Mouse (Mus musculus) stomach, embryonic 15.5 days (tissue): ENCODE data around the gene Clmp. TPM values are rescaled to one million over a fixed set of nuclear protein-coding genes. Genes with fewer than 3 reads are reported as not detected.
A peak's percentile ranks its signal among the peaks of the same experiment; 100 is the strongest.

Experiments
- ATAC-seq: fragments of 200-750 bp; cut with Nextera tagmentation; 2 replicates; pipeline ENCODE4 v1.8.0; 2017; ENCODE audit warnings: low read depth, moderate number of reproducible peaks, moderate TSS enrichment; ENCODE audit not compliant: insufficient read depth, low FRiP score
- H3K27ac ChIP-seq: fragments of 300-500 bp; sonication (generic); 2 replicates; pipeline ENCODE4 v1.5.1; 2015; ENCODE audit warnings: mild to moderate bottlenecking, inconsistent platforms
- H3K27me3 ChIP-seq: fragments of 300-500 bp; sonication (generic); replicated peaks from 2 replicates; pipeline ENCODE4 v1.6.1; 2015; ENCODE audit warnings: inconsistent platforms
- H3K36me3 ChIP-seq: fragments of 300-500 bp; sonication (generic); 2 replicates; pipeline ENCODE4 v1.6.1; 2015; ENCODE audit warnings: inconsistent platforms
- H3K4me1 ChIP-seq: fragments of 300-500 bp; sonication (generic); 2 replicates; pipeline ENCODE4 v1.6.1; 2015; ENCODE audit warnings: inconsistent platforms
- H3K4me2 ChIP-seq: fragments of 300-500 bp; sonication (generic); 2 replicates; pipeline ENCODE4 v1.6.1; 2015; ENCODE audit warnings: mild to moderate bottlenecking, inconsistent platforms
- H3K4me3 ChIP-seq: fragments of 300-500 bp; sonication (generic); replicated peaks from 2 replicates; pipeline ENCODE4 v1.5.1; 2015; ENCODE audit warnings: inconsistent platforms
- H3K9ac ChIP-seq: fragments of 300-500 bp; sonication (generic); 2 replicates; pipeline ENCODE4 v1.6.1; 2015; ENCODE audit warnings: inconsistent platforms
- H3K9me3 ChIP-seq: fragments of 300-500 bp; sonication (generic); 2 replicates; pipeline ENCODE4 v1.6.1; 2016; ENCODE audit warnings: inconsistent platforms
- WGBS: fragments of 180-500 bp; shearing (Covaris S2); methylation state at CpG from one replicate; pipeline ENCODE4 v1.1.7; 2015; 5-methylcytosine and 5-hydroxymethylcytosine counted together
- polyA plus RNA-seq: library from polyadenylated mRNA; unstranded; fragments of >200 nt; fragmentation: Nextera tagmentation; extraction: Ambion mirVana; gene quantifications from 2 replicates; pipeline ENCODE4 v1.2.1, GENCODE M21; 2015

Clmp gene
- polyA plus RNA-seq, 1 experiment from 2014 or later, result 29.2 TPM

- H3K9me3 ChIP-seq, result no peaks in the 10 kb centered on the region
- no peak overlapping the region for H3K9ac ChIP-seq
- no peak for ATAC-seq
- H3K36me3 ChIP-seq, result no peaks in the 10 kb centered on the region
- no peak overlapping the region for H3K4me3 ChIP-seq
- no peaks in the 10 kb centered on the region for H3K27me3 ChIP-seq
- no peak overlapping the region for H3K27ac ChIP-seq
- WGBS, result 40% methylated on average over 9 of the region's 9 CpGs
- no peak overlapping the region for H3K4me2 ChIP-seq
- no peaks in the 10 kb centered on the region for H3K4me1 ChIP-seq
Measured at GRCm38 (mm10) chr9:40652757-40653156, 33.0 kb upstream of the Clmp start.

- Histone ChIP-seq H3K9me3 (no peaks in the 10 kb centered on the region), H3K4me1 (no peaks in the 10 kb centered on the region), H3K36me3 (no peaks in the 10 kb centered on the region), H3K27ac (no peak overlapping the region), H3K4me3 (no peak overlapping the region), H3K27me3 (no peaks in the 10 kb centered on the region), H3K9ac (no peak overlapping the region), H3K4me2 (no peak overlapping the region)
- ATAC-seq, result no peak
- WGBS, result 76% methylated on average over 9 of the region's 9 CpGs
Measured at GRCm38 (mm10) chr9:40666190-40666803, 19.5 kb upstream of the Clmp start.

- 86% methylated on average over 3 of the region's 3 CpGs for WGBS
- Histone ChIP-seq H3K9me3 (no peaks in the 10 kb centered on the region), H3K4me2 (no peak within 1 kb of the TSS), H3K27me3 (no peaks in the 10 kb centered on the region), H3K4me3 (no peak within 1 kb of the TSS), H3K4me1 (no peaks in the 10 kb centered on the region), H3K27ac (no peak within 1 kb of the TSS), H3K9ac (no peak within 1 kb of the TSS), H3K36me3 (no peaks in the 10 kb centered on the region)
- no peak for ATAC-seq
Measured at GRCm38 (mm10) chr9:40670313-40670712, 15.4 kb upstream of the Clmp start, which contains the start of gene Gm21915. Gene Gm21915, plus strand, starts transcription at chr9:40670613.

- Histone ChIP-seq H3K4me2 (no peak overlapping the region), H3K36me3 (no peaks in the 10 kb centered on the region), H3K9ac (no peak overlapping the region), H3K4me1 (0 out of 2 replicates have a peak, but pooled peaks cover 3% of the 10 kb centered on the region), H3K9me3 (no peaks in the 10 kb centered on the region), H3K4me3 (no peak overlapping the region), H3K27me3 (no peaks in the 10 kb centered on the region), H3K27ac (no peak overlapping the region)
- WGBS, result 39% methylated on average over 4 of the region's 4 CpGs
- no peak for ATAC-seq
Measured at GRCm38 (mm10) chr9:40671323-40671930, 14.3 kb upstream of the Clmp start.

GRCm38 (mm10) chr9:40675203-40675958, 10.4 kb upstream of the Clmp start:
- no peaks in the 10 kb centered on the region for H3K36me3 ChIP-seq
- WGBS, result 42% methylated on average over 12 of the region's 12 CpGs
- peak; percentile 41; the same call in 1 of the 2 replicates for ATAC-seq
- H3K4me2 ChIP-seq, result peak overlapping the region; percentile 24; the same call in 1 of the 2 replicates
- H3K27me3 ChIP-seq, result no peaks in the 10 kb centered on the region
- no peak overlapping the region for H3K4me3 ChIP-seq
- H3K9ac ChIP-seq, result no peak overlapping the region
- H3K4me1 ChIP-seq, result peaks cover 9% of the 10 kb centered on the region; the same call in 1 of the 2 replicates
- H3K27ac ChIP-seq, result peak overlapping the region; percentile 80
- H3K9me3 ChIP-seq, result no peaks in the 10 kb centered on the region

- Histone ChIP-seq H3K4me1 (peaks cover 9% of the 10 kb centered on the region; the same call in 1 of the 2 replicates), H3K9me3 (no peaks in the 10 kb centered on the region), H3K9ac (no peak overlapping the region), H3K4me2 (no peak overlapping the region), H3K27ac (peak overlapping the region; percentile 33; the same call in 1 of the 2 replicates), H3K4me3 (no peak overlapping the region), H3K27me3 (no peaks in the 10 kb centered on the region), H3K36me3 (no peaks in the 10 kb centered on the region)
- WGBS, result 55% methylated on average over 4 of the region's 4 CpGs
- ATAC-seq, result no peak
Measured at GRCm38 (mm10) chr9:40678653-40679052, 7.1 kb upstream of the Clmp start.

- peak overlapping the region; percentile 93 for H3K27ac ChIP-seq
- WGBS, result 0% methylated on average over 23 of the region's 23 CpGs
Measured at GRCm38 (mm10) chr9:40686421-40686899, 698 bp downstream of the Clmp start.

GRCm38 (mm10) chr9:40687053-40687452, 1.3 kb downstream of the Clmp start:
- H3K36me3 ChIP-seq, result no peaks in the 10 kb centered on the region
- peaks cover 6% of the 10 kb centered on the region; the same call in 1 of the 2 replicates for H3K27me3 ChIP-seq
- H3K9ac ChIP-seq, result 0 out of 2 replicates have a peak overlapping the region, but pooled peaks have one; percentile 11
- 0 out of 2 replicates have a peak, but pooled peaks have one; percentile 29 for ATAC-seq
- no peaks in the 10 kb centered on the region for H3K9me3 ChIP-seq
- H3K4me3 ChIP-seq, result peak overlapping the region; percentile 69
- H3K27ac ChIP-seq, result peak overlapping the region; percentile 93
- WGBS, result 38% methylated on average over 5 of the region's 5 CpGs
- H3K4me2 ChIP-seq, result peak overlapping the region; percentile 81
- peaks cover 14% of the 10 kb centered on the region; the same call in 1 of the 2 replicates for H3K4me1 ChIP-seq

More at GRCm38 (mm10) chr9:40686421-40686899, 698 bp downstream of the Clmp start:
- Histone ChIP-seq H3K36me3 (no peaks in the 10 kb centered on the region), H3K4me3 (peak overlapping the region; percentile 69), H3K4me1 (peaks cover 14% of the 10 kb centered on the region; the same call in 1 of the 2 replicates), H3K4me2 (peak overlapping the region; percentile 81), H3K27me3 (peaks cover 6% of the 10 kb centered on the region; the same call in 1 of the 2 replicates), H3K9ac (peak overlapping the region; percentile 94), H3K9me3 (no peaks in the 10 kb centered on the region)
- peak; percentile 53; the same call in 1 of the 2 replicates for ATAC-seq

GRCm38 (mm10) chr9:40687553-40687952, 1.8 kb downstream of the Clmp start:
- H3K36me3 ChIP-seq, result no peaks in the 10 kb centered on the region
- peak overlapping the region; percentile 81 for H3K4me2 ChIP-seq
- peaks cover 19% of the 10 kb centered on the region for H3K4me1 ChIP-seq
- peak overlapping the region; percentile 69 for H3K4me3 ChIP-seq
- H3K27ac ChIP-seq, result no peak overlapping the region
- peaks cover 6% of the 10 kb centered on the region; the same call in 1 of the 2 replicates for H3K27me3 ChIP-seq
- H3K9me3 ChIP-seq, result no peaks in the 10 kb centered on the region
- no peak overlapping the region for H3K9ac ChIP-seq
- 53% methylated on average over 3 of the region's 3 CpGs for WGBS
- no peak for ATAC-seq

- H3K9ac ChIP-seq, result no peak overlapping the region
- peaks cover 20% of the 10 kb centered on the region for H3K4me1 ChIP-seq
- no peaks in the 10 kb centered on the region for H3K9me3 ChIP-seq
- H3K27me3 ChIP-seq, result peaks cover 6% of the 10 kb centered on the region; the same call in 1 of the 2 replicates
- WGBS, result 85% methylated on average over 7 of the region's 7 CpGs
- no peak overlapping the region for H3K27ac ChIP-seq
- H3K36me3 ChIP-seq, result no peaks in the 10 kb centered on the region
- ATAC-seq, result no peak
- H3K4me2 ChIP-seq, result no peak overlapping the region
- no peak overlapping the region for H3K4me3 ChIP-seq
Measured at GRCm38 (mm10) chr9:40690511-40690910, 4.7 kb downstream of the Clmp start.

- Histone ChIP-seq H3K4me3 (no peak overlapping the region), H3K9ac (no peak overlapping the region), H3K4me1 (peaks cover 6% of the 10 kb centered on the region; the same call in 1 of the 2 replicates), H3K27me3 (no peaks in the 10 kb centered on the region), H3K36me3 (no peaks in the 10 kb centered on the region), H3K4me2 (no peak overlapping the region), H3K27ac (0 out of 2 replicates have a peak overlapping the region, but pooled peaks have one; percentile 13), H3K9me3 (no peaks in the 10 kb centered on the region)
- 42% methylated on average over 3 of the region's 3 CpGs for WGBS
- no peak for ATAC-seq
Measured at GRCm38 (mm10) chr9:40693026-40693425, 7.3 kb downstream of the Clmp start.
